Mouse (Mus musculus): Measurements from ENCODE around the gene Adamts9. TPM values are rescaled to one million over a fixed set of nuclear protein-coding genes. Genes with fewer than 3 reads are reported as not detected.

Adamts9 gene
- polyA plus RNA-seq (2014; fragmentation: Nextera tagmentation; extraction: Ambion mirVana) = 1.9 and 4.7 TPM in 2 replicates

GRCm38 (mm10) chr6:92943057-92943781, at the start of gene Adamts9:
TSS of gene Adamts9 (minus strand) at chr6:92943492.
- Histone ChIP-seq H3K27me3 (ENCODE audit: control insufficient read depth, insufficient read depth, low read length) (peaks cover 30% of the 10 kb centered on the region), H3K27ac (ENCODE audit: low read depth, low read length) (peak within 1 kb of the TSS; percentile 25; the same call in 1 of the 2 replicates), H3K4me1 (replicated peaks; ENCODE audit: control insufficient read depth, insufficient read depth, low read length) (peaks cover 9% of the 10 kb centered on the region), H3K36me3 (ENCODE audit: control insufficient read depth, insufficient read depth, low read length) (no peaks in the 10 kb centered on the region), H3K4me3 (ENCODE audit: low read depth, low read length) (peak within 1 kb of the TSS; percentile 48), H3K9ac (ENCODE audit: low read depth, low read length) (peak within 1 kb of the TSS; percentile 39), H3K4me2 (replicated peaks; ENCODE audit: low read depth, low read length) (peak within 1 kb of the TSS; percentile 93), H3K9me3 (ENCODE audit: control insufficient read depth, low read length) (no peaks in the 10 kb centered on the region)
- DNase-seq (ENCODE audit: low spot score) = peak; percentile 78
- WGBS = 0% methylated on average over 49 of the region's 68 CpGs
- ATAC-seq (ENCODE audit: low FRiP score) = peak; percentile 70

- no peaks in the 10 kb centered on the region for H3K4me1 ChIP-seq (replicated peaks; ENCODE audit: control insufficient read depth, insufficient read depth, low read length)
- no peak for ATAC-seq (ENCODE audit: low FRiP score)
- no peak overlapping the region for H3K9ac ChIP-seq (ENCODE audit: low read depth, low read length)
- H3K9me3 ChIP-seq (ENCODE audit: control insufficient read depth, low read length) = no peaks in the 10 kb centered on the region
- H3K36me3 ChIP-seq (ENCODE audit: control insufficient read depth, insufficient read depth, low read length) = no peaks in the 10 kb centered on the region
- no peak overlapping the region for H3K27ac ChIP-seq (ENCODE audit: low read depth, low read length)
- no peak for DNase-seq (ENCODE audit: low spot score)
- 34% methylated on average over 1 of the region's 1 CpGs for WGBS
- H3K27me3 ChIP-seq (ENCODE audit: control insufficient read depth, insufficient read depth, low read length) = no peaks in the 10 kb centered on the region
- no peak overlapping the region for H3K4me3 ChIP-seq (ENCODE audit: low read depth, low read length)
- no peak overlapping the region for H3K4me2 ChIP-seq (replicated peaks; ENCODE audit: low read depth, low read length)
Observed at GRCm38 (mm10) chr6:92991616-92992015, 48.3 kb upstream of the Adamts9 start.

GRCm38 (mm10) chr6:92988620-92988998, 45.3 kb upstream of the Adamts9 start:
- no peak overlapping the region for H3K27ac ChIP-seq (ENCODE audit: low read depth, low read length)
- no peaks in the 10 kb centered on the region for H3K36me3 ChIP-seq (ENCODE audit: control insufficient read depth, insufficient read depth, low read length)
- DNase-seq (ENCODE audit: low spot score) = no peak
- no peak overlapping the region for H3K4me2 ChIP-seq (replicated peaks; ENCODE audit: low read depth, low read length)
- ATAC-seq (ENCODE audit: low FRiP score) = no peak
- no peaks in the 10 kb centered on the region for H3K9me3 ChIP-seq (ENCODE audit: control insufficient read depth, low read length)
- WGBS = 92% methylated on average over 10 of the region's 10 CpGs
- no peaks in the 10 kb centered on the region for H3K4me1 ChIP-seq (replicated peaks; ENCODE audit: control insufficient read depth, insufficient read depth, low read length)
- no peak overlapping the region for H3K9ac ChIP-seq (ENCODE audit: low read depth, low read length)
- no peak overlapping the region for H3K4me3 ChIP-seq (ENCODE audit: low read depth, low read length)
- H3K27me3 ChIP-seq (ENCODE audit: control insufficient read depth, insufficient read depth, low read length) = no peaks in the 10 kb centered on the region

- no peaks in the 10 kb centered on the region for H3K4me1 ChIP-seq (replicated peaks; ENCODE audit: control insufficient read depth, insufficient read depth, low read length)
- H3K36me3 ChIP-seq (ENCODE audit: control insufficient read depth, insufficient read depth, low read length) = no peaks in the 10 kb centered on the region
- 79% methylated on average over 14 of the region's 14 CpGs for WGBS
- H3K9me3 ChIP-seq (ENCODE audit: control insufficient read depth, low read length) = no peaks in the 10 kb centered on the region
- H3K9ac ChIP-seq (ENCODE audit: low read depth, low read length) = no peak overlapping the region
- no peaks in the 10 kb centered on the region for H3K27me3 ChIP-seq (ENCODE audit: control insufficient read depth, insufficient read depth, low read length)
- no peak for ATAC-seq (ENCODE audit: low FRiP score)
- no peak overlapping the region for H3K4me2 ChIP-seq (replicated peaks; ENCODE audit: low read depth, low read length)
- no peak overlapping the region for H3K4me3 ChIP-seq (ENCODE audit: low read depth, low read length)
- DNase-seq (ENCODE audit: low spot score) = no peak
- H3K27ac ChIP-seq (ENCODE audit: low read depth, low read length) = no peak overlapping the region
Observed at GRCm38 (mm10) chr6:92987846-92988619, 44.7 kb upstream of the Adamts9 start.

- Histone ChIP-seq H3K4me1 (replicated peaks; ENCODE audit: control insufficient read depth, insufficient read depth, low read length) (no peaks in the 10 kb centered on the region), H3K27ac (ENCODE audit: low read depth, low read length) (no peak overlapping the region), H3K4me3 (ENCODE audit: low read depth, low read length) (no peak overlapping the region), H3K9ac (ENCODE audit: low read depth, low read length) (no peak overlapping the region), H3K36me3 (ENCODE audit: control insufficient read depth, insufficient read depth, low read length) (no peaks in the 10 kb centered on the region), H3K27me3 (ENCODE audit: control insufficient read depth, insufficient read depth, low read length) (no peaks in the 10 kb centered on the region), H3K9me3 (ENCODE audit: control insufficient read depth, low read length) (no peaks in the 10 kb centered on the region), H3K4me2 (replicated peaks; ENCODE audit: low read depth, low read length) (no peak overlapping the region)
- ATAC-seq (ENCODE audit: low FRiP score) (no peak), DNase-seq (ENCODE audit: low spot score) (no peak)
- WGBS = 92% methylated on average over 9 of the region's 9 CpGs
Observed at GRCm38 (mm10) chr6:92987366-92987765, 44.1 kb upstream of the Adamts9 start.

- Histone ChIP-seq H3K4me3 (ENCODE audit: low read depth, low read length) (no peak overlapping the region), H3K9me3 (ENCODE audit: control insufficient read depth, low read length) (no peaks in the 10 kb centered on the region), H3K27me3 (ENCODE audit: control insufficient read depth, insufficient read depth, low read length) (no peaks in the 10 kb centered on the region), H3K4me2 (replicated peaks; ENCODE audit: low read depth, low read length) (no peak overlapping the region), H3K27ac (ENCODE audit: low read depth, low read length) (no peak overlapping the region), H3K9ac (ENCODE audit: low read depth, low read length) (no peak overlapping the region), H3K4me1 (replicated peaks; ENCODE audit: control insufficient read depth, insufficient read depth, low read length) (no peaks in the 10 kb centered on the region), H3K36me3 (ENCODE audit: control insufficient read depth, insufficient read depth, low read length) (no peaks in the 10 kb centered on the region)
- ATAC-seq (ENCODE audit: low FRiP score) (no peak), DNase-seq (ENCODE audit: low spot score) (no peak)
- 91% methylated on average over 7 of the region's 7 CpGs for WGBS
Observed at GRCm38 (mm10) chr6:92983421-92983820, 40.1 kb upstream of the Adamts9 start.

GRCm38 (mm10) chr6:92981451-92982186, 38.3 kb upstream of the Adamts9 start:
- Histone ChIP-seq H3K4me1 (replicated peaks; ENCODE audit: control insufficient read depth, insufficient read depth, low read length) (no peaks in the 10 kb centered on the region), H3K27me3 (ENCODE audit: control insufficient read depth, insufficient read depth, low read length) (no peaks in the 10 kb centered on the region), H3K36me3 (ENCODE audit: control insufficient read depth, insufficient read depth, low read length) (no peaks in the 10 kb centered on the region), H3K4me2 (replicated peaks; ENCODE audit: low read depth, low read length) (no peak overlapping the region), H3K4me3 (ENCODE audit: low read depth, low read length) (no peak overlapping the region), H3K9ac (ENCODE audit: low read depth, low read length) (no peak overlapping the region), H3K9me3 (ENCODE audit: control insufficient read depth, low read length) (no peaks in the 10 kb centered on the region), H3K27ac (ENCODE audit: low read depth, low read length) (no peak overlapping the region)
- 89% methylated on average over 7 of the region's 7 CpGs for WGBS
- DNase-seq (ENCODE audit: low spot score) = no peak
- ATAC-seq (ENCODE audit: low FRiP score) = no peak

- H3K9ac ChIP-seq (ENCODE audit: low read depth, low read length) = no peak overlapping the region
- WGBS = 95% methylated on average over 3 of the region's 3 CpGs
- no peak overlapping the region for H3K4me2 ChIP-seq (replicated peaks; ENCODE audit: low read depth, low read length)
- no peaks in the 10 kb centered on the region for H3K4me1 ChIP-seq (replicated peaks; ENCODE audit: control insufficient read depth, insufficient read depth, low read length)
- H3K9me3 ChIP-seq (ENCODE audit: control insufficient read depth, low read length) = no peaks in the 10 kb centered on the region
- ATAC-seq (ENCODE audit: low FRiP score) (no peak), DNase-seq (ENCODE audit: low spot score) (no peak)
- no peaks in the 10 kb centered on the region for H3K27me3 ChIP-seq (ENCODE audit: control insufficient read depth, insufficient read depth, low read length)
- H3K27ac ChIP-seq (ENCODE audit: low read depth, low read length) = no peak overlapping the region
- H3K4me3 ChIP-seq (ENCODE audit: low read depth, low read length) = no peak overlapping the region
- H3K36me3 ChIP-seq (ENCODE audit: control insufficient read depth, insufficient read depth, low read length) = no peaks in the 10 kb centered on the region
Observed at GRCm38 (mm10) chr6:92973340-92973739, 30.0 kb upstream of the Adamts9 start.
